Mouse (Mus musculus) heart, adult 2 months (tissue): ENCODE results near the gene Wdr24.
"Not testable (repeated sequence)": the region's sequence is repeated elsewhere in the genome, so short reads cannot be mapped to it uniquely, and the experiment has no call there.

Experiments used
- EP300 ChIP-seq: fragments of 200-500 bp; IDR thresholded peaks from 2 replicates; pipeline ENCODE4 v1.6.1; 2011; ENCODE audit warnings: low read depth, low read length, control low read depth; ENCODE audit not compliant: insufficient read depth
- POLR2A ChIP-seq: fragments of 200-500 bp; IDR thresholded peaks from 2 replicates; pipeline ENCODE4 v1.6.1; 2011; ENCODE audit warnings: mild to moderate bottlenecking, low read depth, low read length, control low read depth; ENCODE audit not compliant: insufficient read depth

DNA sequence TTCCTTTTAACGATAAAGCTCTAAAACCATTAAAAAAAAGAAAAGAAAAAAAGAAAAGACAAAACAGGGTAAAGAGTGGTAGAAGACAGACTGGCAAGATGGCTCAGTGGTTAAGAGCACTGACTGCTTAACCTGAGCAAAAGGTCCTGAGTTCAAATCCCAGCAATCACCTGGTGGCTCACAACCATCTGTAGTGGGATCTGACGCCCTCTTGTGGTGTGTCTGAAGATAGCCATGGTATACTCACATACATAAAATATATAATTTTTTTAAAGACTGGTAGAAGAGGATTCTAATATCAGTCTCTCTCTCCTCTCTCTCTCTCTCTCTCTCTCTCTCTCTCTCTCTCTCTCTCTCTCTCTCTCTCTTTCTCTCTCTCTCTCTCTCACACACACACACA is 16.0 kb upstream of the Wdr24 start:
- TF ChIP-seq EP300, POLR2A: not testable (repeated sequence)
